In genomic region chr13:77594011-77594410, GRCm38 (mm10) we compare ENCODE assay signal across 24 mouse cellular contexts.
DNase-seq lines count a peak whose midpoint lies in the region; ATAC-seq lines count a peak whose summit lies in the region.
"Had no signal": no experiment of that assay in that cellular context is flagged by ENCODE, and none has a peak within 500 bp of the region (broad histone marks: within the 10 kb centered on the region; RNA-seq: fewer than 3 reads in every experiment).

No protein-coding gene starts in this region.

- no peaks in the 10 kb centered on the region for H3K36me3 ChIP-seq in lung, embryonic 16.5 days (ENCODE audit: control insufficient read depth, insufficient read depth, low read length)
- no peaks in the 10 kb centered on the region for H3K36me3 ChIP-seq in kidney, embryonic 16.5 days (ENCODE audit: insufficient read depth, low read length)
- H3K36me3 ChIP-seq: embryonic facial prominence, embryonic 12.5 days; heart, embryonic 15.5 days; midbrain, embryonic 13.5 days had no signal

- H3K4me1 ChIP-seq in lung, embryonic 16.5 days (replicated peaks; ENCODE audit: control insufficient read depth, insufficient read depth, low read length) = no peaks in the 10 kb centered on the region
- no peaks in the 10 kb centered on the region for H3K4me1 ChIP-seq in kidney, embryonic 16.5 days (ENCODE audit: insufficient read depth, low read length)
- H3K4me1 ChIP-seq: embryonic facial prominence, embryonic 12.5 days; forebrain, embryonic 13.5 days; heart, embryonic 15.5 days; midbrain, embryonic 13.5 days had no signal

- H3K9ac ChIP-seq in lung, embryonic 16.5 days (ENCODE audit: low read length) = no peak overlapping the region
- no peak overlapping the region for H3K9ac ChIP-seq in kidney, embryonic 16.5 days (replicated peaks; ENCODE audit: low read length)
- H3K9ac ChIP-seq: embryonic facial prominence, embryonic 12.5 days; forebrain, embryonic 13.5 days; heart, embryonic 15.5 days; midbrain, embryonic 13.5 days had no signal

- peak; percentile 1 for DNase-seq in adrenal gland, postnatal 10 days
- no peak for DNase-seq in adrenal gland, adult 18-20 months (ENCODE audit: low spot score in 2 of 2)
- DNase-seq in lung, postnatal 4 days = no peak
- DNase-seq in retina, embryonic 14.5 days (ENCODE audit: low spot score) = peak; percentile 5
- DNase-seq in heart, postnatal 10 days = no peak
- no peak for DNase-seq in urinary bladder, postnatal 14 days (ENCODE audit: low spot score)
- DNase-seq: cerebellum, adult 18-20 months; cerebellum, postnatal 36 days; gastrocnemius, postnatal 10 days; heart, adult 2 months; layer of hippocampus, adult 9-11 months; left cerebral cortex, postnatal 4 days; liver; lung, postnatal 36 days; right cerebral cortex, postnatal 4 days had no signal

- H3K4me2 ChIP-seq in lung, embryonic 16.5 days (ENCODE audit: low read depth, low read length) = no peak overlapping the region
- H3K4me2 ChIP-seq in kidney, embryonic 16.5 days (replicated peaks; ENCODE audit: low read depth, low read length) = no peak overlapping the region
- H3K4me2 ChIP-seq: embryonic facial prominence, embryonic 12.5 days; forebrain, embryonic 13.5 days; heart, embryonic 15.5 days; midbrain, embryonic 13.5 days had no signal

- H3K4me3 ChIP-seq in lung, embryonic 16.5 days (ENCODE audit: low read length) = no peak overlapping the region
- H3K4me3 ChIP-seq in kidney, embryonic 16.5 days (ENCODE audit: low read length) = no peak overlapping the region
- H3K4me3 ChIP-seq: embryonic facial prominence, embryonic 12.5 days; erythroblast, embryonic 14.5 days; forebrain, embryonic 13.5 days; heart, adult 2 months; heart, embryonic 15.5 days; left cerebral cortex, adult 2 months; midbrain, embryonic 13.5 days had no signal

- H3K27ac ChIP-seq in lung, embryonic 16.5 days (ENCODE audit: low read length) = no peak overlapping the region
- H3K27ac ChIP-seq in kidney, embryonic 16.5 days (ENCODE audit: low read length) = no peak overlapping the region
- H3K27ac ChIP-seq: embryonic facial prominence, embryonic 12.5 days; forebrain, embryonic 13.5 days; heart, adult 2 months; heart, embryonic 15.5 days; left cerebral cortex, adult 2 months; midbrain, embryonic 13.5 days had no signal

- intact Hi-C loops in heart, postnatal 10 days (cut with DNase I) = no loop called here

- WGBS in lung, embryonic 16.5 days = 50% methylated on average over 4 of the region's 4 CpGs
- 38% methylated on average over 4 of the region's 4 CpGs for WGBS in kidney, embryonic 16.5 days

- H3K9me3 ChIP-seq in lung, embryonic 16.5 days (ENCODE audit: control insufficient read depth, low read length) = no peaks in the 10 kb centered on the region
- peaks cover 3% of the 10 kb centered on the region; the same call in 1 of the 2 replicates for H3K9me3 ChIP-seq in kidney, embryonic 16.5 days (ENCODE audit: low read length)
- H3K9me3 ChIP-seq: embryonic facial prominence, embryonic 12.5 days; forebrain, embryonic 13.5 days; heart, embryonic 15.5 days; midbrain, embryonic 13.5 days had no signal

- ATAC-seq in lung, embryonic 16.5 days (ENCODE audit: low read depth) = peak; percentile 43; the same call in 1 of the 2 replicates
- peak; percentile 51; the same call in 1 of the 2 replicates for ATAC-seq in kidney, embryonic 16.5 days (ENCODE audit: low FRiP score, low TSS enrichment)
- ATAC-seq: forebrain, embryonic 13.5 days; midbrain, embryonic 13.5 days; Patski had no signal

- H3K27me3 ChIP-seq in lung, embryonic 16.5 days (ENCODE audit: control insufficient read depth, insufficient read depth, low read depth, low read length) = no peaks in the 10 kb centered on the region
- H3K27me3 ChIP-seq in kidney, embryonic 16.5 days (ENCODE audit: insufficient read depth, low read length) = no peaks in the 10 kb centered on the region
- H3K27me3 ChIP-seq: embryonic facial prominence, embryonic 12.5 days; forebrain, embryonic 13.5 days; heart, embryonic 15.5 days; midbrain, embryonic 13.5 days; Patski had no signal

Comparison
In these comparisons a context has a peak if more than half of its experiments do, and no peak if none do; other contexts are left out.
1. DNase-seq: peak in adrenal gland, postnatal 10 days (single experiment) and retina, embryonic 14.5 days (single experiment); none in adrenal gland, adult 18-20 months (0 of 2), lung, postnatal 4 days (0 of 2), heart, postnatal 10 days (0 of 2) and urinary bladder, postnatal 14 days (single experiment).